Mouse (Mus musculus): ENCODE results near the gene Gm20547.

GRCm38 (mm10) chr17:34881683-34882310, at the start of gene Gm20547:
- TF ChIP-seq POLR2A (IDR thresholded peaks at IDR 0.05; ENCODE audit: insufficient read length, low read depth) (no peak), E2F4 (IDR thresholded peaks at IDR 0.05; ENCODE audit: insufficient read depth) (no peak), MAX (IDR thresholded peaks at IDR 0.05; ENCODE audit: low read depth) (no peak), POLR2AphosphoS2 (IDR thresholded peaks at IDR 0.05; ENCODE audit: insufficient read length, low read depth) (no peak), MYOG (IDR thresholded peaks at IDR 0.05; ENCODE audit: control insufficient read depth in 1 of 3, insufficient read depth in 1 of 3, insufficient read length in 2 of 3, low read depth in 2 of 3) (no peak)
